Mouse (Mus musculus): ENCODE measurements around the gene Ccdc138.

The Ccdc138 gene

GRCm38 (mm10) chr10:58585427-58586223, 87.9 kb downstream of the Ccdc138 start:
- no peak for DNase-seq (ENCODE audit: low spot score)

- DNase-seq (ENCODE audit: low spot score) = no peak
These were observed 96.7 kb downstream of the Ccdc138 start for GRCm38 (mm10) chr10:58594486-58594885.

GRCm38 (mm10) chr10:58595197-58595596, 97.4 kb downstream of the Ccdc138 start:
- no peak for DNase-seq (ENCODE audit: low spot score)

- DNase-seq (ENCODE audit: low spot score) = no peak
These were observed 98.1 kb downstream of the Ccdc138 start for GRCm38 (mm10) chr10:58595821-58596220.

- no peak for DNase-seq (ENCODE audit: low spot score)
These were observed 102.4 kb downstream of the Ccdc138 start for GRCm38 (mm10) chr10:58600151-58600550.

GRCm38 (mm10) chr10:58600983-58601382, 103.2 kb downstream of the Ccdc138 start:
- DNase-seq (ENCODE audit: low spot score) = no peak

- DNase-seq (ENCODE audit: low spot score) = no peak
These were observed 103.7 kb downstream of the Ccdc138 start for GRCm38 (mm10) chr10:58601431-58601901.

- DNase-seq (ENCODE audit: low spot score) = no peak
These were observed 104.2 kb downstream of the Ccdc138 start for GRCm38 (mm10) chr10:58601946-58602345.

GRCm38 (mm10) chr10:58604779-58605178, 107.0 kb downstream of the Ccdc138 start:
- DNase-seq (ENCODE audit: low spot score) = peak; percentile 63

GRCm38 (mm10) chr10:58606356-58606755, 108.6 kb downstream of the Ccdc138 start:
- DNase-seq (ENCODE audit: low spot score) = no peak

GRCm38 (mm10) chr10:58608858-58609257, 111.1 kb downstream of the Ccdc138 start:
- no peak for DNase-seq (ENCODE audit: low spot score)

GRCm38 (mm10) chr10:58610484-58611261, 112.9 kb downstream of the Ccdc138 start:
- DNase-seq (ENCODE audit: low spot score) = no peak

GRCm38 (mm10) chr10:58614601-58615000, 116.9 kb downstream of the Ccdc138 start:
- no peak for DNase-seq (ENCODE audit: low spot score)

- DNase-seq (ENCODE audit: low spot score) = no peak
These were observed 118.8 kb downstream of the Ccdc138 start for GRCm38 (mm10) chr10:58616565-58616964.

- no peak for DNase-seq (ENCODE audit: low spot score)
These were observed 120.9 kb downstream of the Ccdc138 start for GRCm38 (mm10) chr10:58618501-58619216.

- no peak for DNase-seq (ENCODE audit: low spot score)
These were observed 121.5 kb downstream of the Ccdc138 start for GRCm38 (mm10) chr10:58619266-58619665.

GRCm38 (mm10) chr10:58624848-58625711, 127.3 kb downstream of the Ccdc138 start:
- no peak for DNase-seq (ENCODE audit: low spot score)
